Mouse (Mus musculus): ENCODE results near the gene Pagr1a.

The Pagr1a gene

GRCm38 (mm10) chr7:127003620-127004019 lies 13.5 kb downstream of the Pagr1a start:
- no peak for DNase-seq (ENCODE audit: low read depth, low spot score)

GRCm38 (mm10) chr7:126999568-126999967 lies 17.6 kb downstream of the Pagr1a start:
- no peak for DNase-seq (ENCODE audit: low read depth, low spot score)

GRCm38 (mm10) chr7:126996449-126996848 lies 20.7 kb downstream of the Pagr1a start:
- no peak for DNase-seq (ENCODE audit: low read depth, low spot score)

- no peak for DNase-seq (ENCODE audit: low read depth, low spot score)
Measured at GRCm38 (mm10) chr7:126988816-126989215, 28.3 kb downstream of the Pagr1a start.

- no peak for DNase-seq (ENCODE audit: low read depth, low spot score)
Measured at GRCm38 (mm10) chr7:126986319-126986718, 30.8 kb downstream of the Pagr1a start.

- DNase-seq (ENCODE audit: low read depth, low spot score): no peak
Measured at GRCm38 (mm10) chr7:126984667-126985444, 32.3 kb downstream of the Pagr1a start.

GRCm38 (mm10) chr7:126983113-126983512 lies 34.0 kb downstream of the Pagr1a start:
- DNase-seq (ENCODE audit: low read depth, low spot score): no peak

GRCm38 (mm10) chr7:126982054-126982453 lies 35.1 kb downstream of the Pagr1a start:
- no peak for DNase-seq (ENCODE audit: low read depth, low spot score)

GRCm38 (mm10) chr7:126981601-126982000 lies 35.6 kb downstream of the Pagr1a start:
- no peak for DNase-seq (ENCODE audit: low read depth, low spot score)

GRCm38 (mm10) chr7:126978841-126979240 lies 38.3 kb downstream of the Pagr1a start:
- DNase-seq (ENCODE audit: low read depth, low spot score): no peak

- no peak for DNase-seq (ENCODE audit: low read depth, low spot score)
Measured at GRCm38 (mm10) chr7:126976878-126977459, 40.2 kb downstream of the Pagr1a start.

- peak; percentile 93 for DNase-seq (ENCODE audit: low read depth, low spot score)
Measured at GRCm38 (mm10) chr7:126975950-126976866, 40.9 kb downstream of the Pagr1a start, which contains the start of gene Cdiptos. TSS of gene Cdiptos (minus strand) at chr7:126976098.

GRCm38 (mm10) chr7:126975893-126975949 lies 41.4 kb downstream of the Pagr1a start, which contains the start of gene Cdipt:
TSS of gene Cdipt (plus strand) at chr7:126975914.
- DNase-seq (ENCODE audit: low read depth, low spot score): no peak

- no peak for DNase-seq (ENCODE audit: low read depth, low spot score)
Measured at GRCm38 (mm10) chr7:126975493-126975892, 41.7 kb downstream of the Pagr1a start.

- no peak for DNase-seq (ENCODE audit: low read depth, low spot score)
Measured at GRCm38 (mm10) chr7:126967361-126967760, 49.8 kb downstream of the Pagr1a start.

- no peak for DNase-seq (ENCODE audit: low read depth, low spot score)
Measured at GRCm38 (mm10) chr7:126965568-126965967, 51.6 kb downstream of the Pagr1a start.

All from embryo, embryonic 11.5 days (tissue).